Mouse (Mus musculus) right cerebral cortex, postnatal 25 days (tissue): ENCODE measurements around the gene Lhfpl5.

Experiments
- DNase-seq: peaks from one replicate; pipeline ENCODE4 v3.0.0; 2022

Lhfpl5 gene

GRCm38 (mm10) chr17:28572941-28573340 lies 2.5 kb upstream of the Lhfpl5 start:
- DNase-seq: no peak

- no peak for DNase-seq
Measured at GRCm38 (mm10) chr17:28580396-28580795, 5.0 kb downstream of the Lhfpl5 start.

- DNase-seq: no peak
Measured at GRCm38 (mm10) chr17:28581056-28581455, 5.6 kb downstream of the Lhfpl5 start.

GRCm38 (mm10) chr17:28586509-28586908 lies 11.1 kb downstream of the Lhfpl5 start:
- DNase-seq: no peak

- DNase-seq: no peak
Measured at GRCm38 (mm10) chr17:28588591-28588990, 13.2 kb downstream of the Lhfpl5 start.

- no peak for DNase-seq
Measured at GRCm38 (mm10) chr17:28590596-28590995, 15.2 kb downstream of the Lhfpl5 start.

- no peak for DNase-seq
Measured at GRCm38 (mm10) chr17:28591476-28591875, 16.0 kb downstream of the Lhfpl5 start.

GRCm38 (mm10) chr17:28592998-28593397 lies 17.6 kb downstream of the Lhfpl5 start:
- DNase-seq: peak; percentile 66

- DNase-seq: no peak
Measured at GRCm38 (mm10) chr17:28593965-28594364, 18.5 kb downstream of the Lhfpl5 start.

- no peak for DNase-seq
Measured at GRCm38 (mm10) chr17:28600780-28601179, 25.3 kb downstream of the Lhfpl5 start.

- DNase-seq: no peak
Measured at GRCm38 (mm10) chr17:28601557-28602250, 26.3 kb downstream of the Lhfpl5 start.

- no peak for DNase-seq
Measured at GRCm38 (mm10) chr17:28609543-28609942, 34.1 kb downstream of the Lhfpl5 start.

GRCm38 (mm10) chr17:28612603-28613002 lies 37.2 kb downstream of the Lhfpl5 start:
- DNase-seq: no peak

GRCm38 (mm10) chr17:28613096-28613495 lies 37.7 kb downstream of the Lhfpl5 start:
- no peak for DNase-seq

- DNase-seq: no peak
Measured at GRCm38 (mm10) chr17:28615332-28615731, 39.9 kb downstream of the Lhfpl5 start.

- no peak for DNase-seq
Measured at GRCm38 (mm10) chr17:28617636-28618035, 42.2 kb downstream of the Lhfpl5 start.

- no peak for DNase-seq
Measured at GRCm38 (mm10) chr17:28618124-28618523, 42.7 kb downstream of the Lhfpl5 start.

GRCm38 (mm10) chr17:28618775-28619174 lies 43.3 kb downstream of the Lhfpl5 start:
- DNase-seq: no peak

- peak; percentile 66 for DNase-seq
Measured at GRCm38 (mm10) chr17:28621381-28622299, 46.2 kb downstream of the Lhfpl5 start.

- DNase-seq: peak; percentile 91
Measured at GRCm38 (mm10) chr17:28622300-28622759, 46.9 kb downstream of the Lhfpl5 start, which contains the start of gene Srpk1. Gene Srpk1 (minus strand): TSS chr17:28622709.

- peak; percentile 28 for DNase-seq
Measured at GRCm38 (mm10) chr17:28624841-28625240, 49.4 kb downstream of the Lhfpl5 start.

- DNase-seq: no peak
Measured at GRCm38 (mm10) chr17:28625327-28625726, 49.9 kb downstream of the Lhfpl5 start.

- no peak for DNase-seq
Measured at GRCm38 (mm10) chr17:28626937-28627336, 51.5 kb downstream of the Lhfpl5 start.
